Mouse (Mus musculus) hindbrain, embryonic 16.5 days (tissue): Measurements from ENCODE around the gene Grrp1. TPM values are rescaled to one million over a fixed set of nuclear protein-coding genes. Genes with fewer than 3 reads are reported as not detected.
A peak's percentile ranks its signal among the peaks of the same experiment; 100 is the strongest.

ENCODE experiments used
- ATAC-seq: fragments of 200-750 bp; cut with Nextera tagmentation; 2 replicates; pipeline ENCODE4 v1.8.0; 2017; ENCODE audit warnings: moderate TSS enrichment, moderate library complexity
- H3K27ac ChIP-seq: fragments of 300-500 bp; sonication (generic); 2 replicates; pipeline ENCODE4 v1.5.1; 2014; ENCODE audit warnings: low read depth, mild to moderate bottlenecking, control low read depth, low read length, moderate library complexity
- H3K27me3 ChIP-seq: fragments of 300-500 bp; sonication (generic); replicated peaks from 2 replicates; pipeline ENCODE4 v1.6.1; 2014; ENCODE audit warnings: low read length; ENCODE audit not compliant: control insufficient read depth, insufficient read depth
- H3K36me3 ChIP-seq: fragments of 300-500 bp; sonication (generic); 2 replicates; pipeline ENCODE4 v1.6.1; 2014; ENCODE audit warnings: mild to moderate bottlenecking, low read length, moderate library complexity, mixed read lengths; ENCODE audit not compliant: control insufficient read depth, insufficient read depth
- H3K4me1 ChIP-seq: fragments of 300-500 bp; sonication (generic); 2 replicates; pipeline ENCODE4 v1.6.1; 2014; ENCODE audit warnings: low read depth, low read length; ENCODE audit not compliant: control insufficient read depth, insufficient read depth
- H3K4me2 ChIP-seq: fragments of 300-500 bp; sonication (generic); 2 replicates; pipeline ENCODE4 v1.6.1; 2014; ENCODE audit warnings: mild to moderate bottlenecking, low read length, control low read depth, moderate library complexity
- H3K4me3 ChIP-seq: fragments of 300-500 bp; sonication (generic); 2 replicates; pipeline ENCODE4 v1.5.1; 2014; ENCODE audit warnings: mild to moderate bottlenecking, low read length, control low read depth, moderate library complexity
- H3K9ac ChIP-seq: fragments of 300-500 bp; sonication (generic); 2 replicates; pipeline ENCODE4 v1.6.1; 2014; ENCODE audit warnings: low read depth, mild to moderate bottlenecking, control low read depth, low read length, moderate library complexity
- H3K9me3 ChIP-seq: fragments of 300-500 bp; sonication (generic); 2 replicates; pipeline ENCODE4 v1.6.1; 2014; ENCODE audit warnings: mild to moderate bottlenecking, low read length, moderate library complexity; ENCODE audit not compliant: control insufficient read depth
- WGBS: fragments of 180-500 bp; shearing (Covaris S2); extraction: QIAGEN DNeasy Blood & Tissue Kit; methylation state at CpG from one replicate; pipeline ENCODE4 v1.1.7; 2014; 5-methylcytosine and 5-hydroxymethylcytosine counted together
- polyA plus RNA-seq: library from polyadenylated mRNA; unstranded; fragments of >200 nt; fragmentation: Nextera tagmentation; extraction: Ambion mirVana; gene quantifications from 2 replicates; pipeline ENCODE4 v1.2.1, GENCODE M21; 2015

Grrp1 gene
- polyA plus RNA-seq, 1 experiment from 2014 or later, result 16.9 TPM

- Histone ChIP-seq H3K27me3 (no peaks in the 10 kb centered on the region), H3K9ac (no peak overlapping the region), H3K4me3 (no peak overlapping the region), H3K4me1 (peaks cover 5% of the 10 kb centered on the region), H3K9me3 (no peaks in the 10 kb centered on the region), H3K4me2 (no peak overlapping the region), H3K27ac (no peak overlapping the region), H3K36me3 (no peaks in the 10 kb centered on the region)
- no peak for ATAC-seq
- WGBS, result 74% methylated on average over 18 of the region's 18 CpGs
These were observed 39.3 kb upstream of the Grrp1 start for GRCm38 (mm10) chr4:134293061-134293691.

GRCm38 (mm10) chr4:134292067-134292466 is 38.2 kb upstream of the Grrp1 start:
- Histone ChIP-seq H3K9me3 (no peaks in the 10 kb centered on the region), H3K4me3 (no peak overlapping the region), H3K27me3 (no peaks in the 10 kb centered on the region), H3K9ac (no peak overlapping the region), H3K4me2 (no peak overlapping the region), H3K36me3 (no peaks in the 10 kb centered on the region), H3K27ac (no peak overlapping the region), H3K4me1 (peaks cover 7% of the 10 kb centered on the region)
- no peak for ATAC-seq
- 22% methylated on average over 7 of the region's 7 CpGs for WGBS

- 44% methylated on average over 11 of the region's 11 CpGs for WGBS
- no peaks in the 10 kb centered on the region for H3K9me3 ChIP-seq
- peak overlapping the region; percentile 79 for H3K4me2 ChIP-seq
- H3K27me3 ChIP-seq, result no peaks in the 10 kb centered on the region
- H3K36me3 ChIP-seq, result peaks cover 5% of the 10 kb centered on the region
- peak overlapping the region; percentile 99 for H3K9ac ChIP-seq
- H3K4me1 ChIP-seq, result peaks cover 16% of the 10 kb centered on the region
- H3K27ac ChIP-seq, result peak overlapping the region; percentile 99
- H3K4me3 ChIP-seq, result peak overlapping the region; percentile 95
- no peak for ATAC-seq
These were observed 34.7 kb upstream of the Grrp1 start for GRCm38 (mm10) chr4:134288397-134289256.

- Histone ChIP-seq H3K9me3 (no peaks in the 10 kb centered on the region), H3K4me2 (peak within 1 kb of the TSS; percentile 84), H3K4me3 (peak within 1 kb of the TSS; percentile 95), H3K36me3 (peaks cover 11% of the 10 kb centered on the region), H3K27ac (peak within 1 kb of the TSS; percentile 99), H3K4me1 (peaks cover 16% of the 10 kb centered on the region), H3K9ac (peak within 1 kb of the TSS; percentile 99), H3K27me3 (no peaks in the 10 kb centered on the region)
- ATAC-seq, result peak; percentile 78
- 0% methylated on average over 24 of the region's 43 CpGs for WGBS
These were observed 33.7 kb upstream of the Grrp1 start, which contains the start of gene Pdik1l for GRCm38 (mm10) chr4:134287575-134288025. Pdik1l (minus strand) TSS chr4:134287895.

GRCm38 (mm10) chr4:134287168-134287564 is 33.3 kb upstream of the Grrp1 start:
- peaks cover 12% of the 10 kb centered on the region for H3K36me3 ChIP-seq
- H3K9me3 ChIP-seq, result no peaks in the 10 kb centered on the region
- H3K27me3 ChIP-seq, result no peaks in the 10 kb centered on the region
- WGBS, result 1% methylated on average over 37 of the region's 59 CpGs
- H3K4me2 ChIP-seq, result peak overlapping the region; percentile 84
- peak overlapping the region; percentile 99 for H3K27ac ChIP-seq
- H3K9ac ChIP-seq, result peak overlapping the region; percentile 99
- ATAC-seq, result peak; percentile 96
- H3K4me3 ChIP-seq, result peak overlapping the region; percentile 95
- H3K4me1 ChIP-seq, result peaks cover 16% of the 10 kb centered on the region

GRCm38 (mm10) chr4:134286226-134287167 is 32.6 kb upstream of the Grrp1 start:
- Histone ChIP-seq H3K9ac (peak overlapping the region; percentile 94), H3K9me3 (no peaks in the 10 kb centered on the region), H3K27ac (peak overlapping the region; percentile 86), H3K4me2 (peak overlapping the region; percentile 84), H3K4me3 (peak overlapping the region; percentile 95), H3K4me1 (peaks cover 16% of the 10 kb centered on the region), H3K36me3 (peaks cover 12% of the 10 kb centered on the region), H3K27me3 (no peaks in the 10 kb centered on the region)
- ATAC-seq, result peak; percentile 73
- 2% methylated on average over 55 of the region's 59 CpGs for WGBS

GRCm38 (mm10) chr4:134284942-134285341 is 31.0 kb upstream of the Grrp1 start:
- H3K4me2 ChIP-seq, result no peak overlapping the region
- no peak for ATAC-seq
- peaks cover 14% of the 10 kb centered on the region for H3K36me3 ChIP-seq
- peaks cover 16% of the 10 kb centered on the region for H3K4me1 ChIP-seq
- no peaks in the 10 kb centered on the region for H3K27me3 ChIP-seq
- no peaks in the 10 kb centered on the region for H3K9me3 ChIP-seq
- H3K9ac ChIP-seq, result no peak overlapping the region
- H3K27ac ChIP-seq, result no peak overlapping the region
- WGBS, result 97% methylated on average over 2 of the region's 2 CpGs
- no peak overlapping the region for H3K4me3 ChIP-seq

- H3K36me3 ChIP-seq, result peaks cover 11% of the 10 kb centered on the region
- no peak overlapping the region for H3K4me3 ChIP-seq
- H3K27me3 ChIP-seq, result no peaks in the 10 kb centered on the region
- ATAC-seq, result no peak
- H3K9ac ChIP-seq, result no peak overlapping the region
- no peaks in the 10 kb centered on the region for H3K9me3 ChIP-seq
- H3K27ac ChIP-seq, result no peak overlapping the region
- H3K4me2 ChIP-seq, result peak overlapping the region; percentile 25
- no peaks in the 10 kb centered on the region for H3K4me1 ChIP-seq
- WGBS, result 10% methylated on average over 14 of the region's 14 CpGs
These were observed 19.8 kb upstream of the Grrp1 start for GRCm38 (mm10) chr4:134273417-134274345.
